Mouse (Mus musculus) heart, embryonic 14.5 days (tissue): Measurements from ENCODE around the gene Pgghg. TPM values are rescaled to one million over a fixed set of nuclear protein-coding genes. Genes with fewer than 3 reads are reported as not detected.

Source experiments
- ATAC-seq: fragments of 200-750 bp; cut with Nextera tagmentation; 2 replicates; pipeline ENCODE4 v1.8.0; 2017; ENCODE audit warnings: low read depth, moderate TSS enrichment; ENCODE audit not compliant: insufficient number of reproducible peaks, insufficient read depth, low FRiP score
- H3K27ac ChIP-seq, 2 experiments: fragments of 200-500 bp in 1 of 2; fragments of 300-500 bp in 1 of 2; sonication (generic) in 1 of 2; replicated peaks in 1 of 2; 2 replicates each; pipeline ENCODE4 v1.5.1; 2012 to 2014; ENCODE audit warnings: low read depth in 2 of 2, low read length in 2 of 2, control low read depth in 1 of 2, mild to moderate bottlenecking in 1 of 2, mixed read lengths in 1 of 2; ENCODE audit not compliant: control insufficient read depth in 1 of 2, insufficient read depth in 1 of 2
- H3K27me3 ChIP-seq: fragments of 300-500 bp; sonication (generic); 2 replicates; pipeline ENCODE4 v1.6.1; 2014; ENCODE audit warnings: mild to moderate bottlenecking, low read length, control low read depth; ENCODE audit not compliant: control insufficient read depth, insufficient read depth
- H3K36me3 ChIP-seq: fragments of 300-500 bp; sonication (generic); 2 replicates; pipeline ENCODE4 v1.6.1; 2014; ENCODE audit warnings: mild to moderate bottlenecking, control low read depth, low read length, mixed read lengths; ENCODE audit not compliant: control insufficient read depth, insufficient read depth
- H3K4me1 ChIP-seq, 2 experiments: fragments of 200-500 bp in 1 of 2; fragments of 300-500 bp in 1 of 2; sonication (generic) in 1 of 2; 2 replicates each; pipeline ENCODE4 v1.6.1; 2012 to 2014; ENCODE audit warnings: low read length in 2 of 2, control low read depth in 1 of 2, mixed read lengths in 1 of 2; ENCODE audit not compliant: control insufficient read depth in 2 of 2, insufficient read depth in 2 of 2
- H3K4me2 ChIP-seq: fragments of 300-500 bp; sonication (generic); 2 replicates; pipeline ENCODE4 v1.6.1; 2014; ENCODE audit warnings: mild to moderate bottlenecking, low read length
- H3K4me3 ChIP-seq, 2 experiments: fragments of 200-500 bp in 1 of 2; fragments of 300-500 bp in 1 of 2; sonication (generic) in 1 of 2; 2 replicates each; pipeline ENCODE4 v1.5.1; 2012 to 2014; ENCODE audit warnings: low read length in 2 of 2, mild to moderate bottlenecking in 2 of 2, control low read depth in 1 of 2, low read depth in 1 of 2, moderate library complexity in 1 of 2; ENCODE audit not compliant: control insufficient read depth in 1 of 2, insufficient read depth in 1 of 2
- H3K9ac ChIP-seq: fragments of 300-500 bp; sonication (generic); 2 replicates; pipeline ENCODE4 v1.6.1; 2014; ENCODE audit warnings: mild to moderate bottlenecking, low read length
- H3K9me3 ChIP-seq: fragments of 300-500 bp; sonication (generic); 2 replicates; pipeline ENCODE4 v1.6.1; 2016; ENCODE audit warnings: low read length, control low read depth; ENCODE audit not compliant: control insufficient read depth
- WGBS: fragments of 180-500 bp; shearing (Covaris S2); extraction: QIAGEN DNeasy Blood & Tissue Kit; methylation state at CpG from one replicate; pipeline ENCODE4 v1.1.7; 2014; 5-methylcytosine and 5-hydroxymethylcytosine counted together
- polyA plus RNA-seq: library from polyadenylated mRNA; unstranded; fragments of >200 nt; fragmentation: Nextera tagmentation; extraction: Ambion mirVana; gene quantifications from 2 replicates; pipeline ENCODE4 v1.2.1, GENCODE M21; 2014

The Pgghg gene
- polyA plus RNA-seq, 1 experiment from 2014 or later = 13.0 TPM

DNA sequence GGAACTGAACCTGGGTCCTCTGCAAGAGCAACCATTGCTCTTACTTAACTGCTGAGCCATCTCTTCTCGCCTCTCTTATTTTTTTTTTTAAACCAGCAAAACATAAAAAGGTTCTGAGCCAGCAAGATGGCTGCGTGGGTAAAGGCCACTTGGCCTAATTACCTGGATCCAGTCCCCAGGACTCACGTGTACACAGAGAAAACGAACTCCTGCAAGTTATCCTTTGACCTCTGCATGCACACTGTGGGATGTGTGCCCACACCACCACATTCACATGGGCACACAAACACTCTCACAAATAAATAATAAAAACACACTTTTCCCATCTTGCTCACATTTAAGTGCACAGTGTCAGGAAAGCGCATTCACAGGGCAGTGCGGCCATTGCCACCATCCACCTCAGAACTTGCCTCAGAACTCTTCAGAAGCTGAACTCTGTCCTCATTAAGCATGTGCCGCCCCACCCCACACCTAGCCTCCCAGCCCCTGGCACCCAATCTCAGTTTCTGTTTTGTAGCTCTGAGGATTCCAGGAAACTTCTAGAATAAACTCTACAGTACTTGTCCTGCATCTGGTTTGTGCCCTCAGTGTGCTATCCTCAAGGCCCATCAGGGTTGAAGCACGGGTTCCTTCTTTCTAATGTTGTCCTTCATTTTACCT is 27.0 kb upstream of the Pgghg start:
- H3K27me3 ChIP-seq = peaks cover 19% of the 10 kb centered on the region
- H3K36me3 ChIP-seq = no peaks in the 10 kb centered on the region
- no peak overlapping the region for H3K9ac ChIP-seq
- H3K27ac ChIP-seq = no peak overlapping the region
- WGBS = 79% methylated on average over 8 of the region's 8 CpGs
- H3K4me1 ChIP-seq = no peaks in the 10 kb centered on the region
- H3K4me2 ChIP-seq = no peak overlapping the region
- no peak overlapping the region for H3K4me3 ChIP-seq
- no peaks in the 10 kb centered on the region for H3K9me3 ChIP-seq
- ATAC-seq = no peak

DNA sequence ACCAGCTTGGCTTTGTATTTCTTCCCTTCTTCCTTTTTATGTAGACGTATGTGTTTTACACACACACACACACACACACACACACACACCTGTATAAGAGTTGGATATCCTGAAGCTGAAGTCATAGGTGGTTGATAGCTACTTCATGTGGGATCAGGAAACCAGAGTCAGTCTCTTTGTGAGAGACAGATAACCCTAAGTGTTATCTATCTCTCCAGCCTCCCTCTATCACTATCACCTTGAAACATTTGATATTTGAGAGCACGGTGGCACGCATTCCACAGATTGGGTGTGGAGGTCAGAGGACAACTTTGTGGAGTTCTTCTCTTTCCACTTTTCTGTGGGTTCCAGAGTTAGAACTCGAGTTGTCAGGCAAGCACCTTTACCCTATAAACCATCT is 21.3 kb upstream of the Pgghg start:
- H3K4me3 ChIP-seq = no peak overlapping the region
- no peak overlapping the region for H3K9ac ChIP-seq
- no peak overlapping the region for H3K4me2 ChIP-seq
- 38% methylated on average over 4 of the region's 4 CpGs for WGBS
- peaks cover 77% of the 10 kb centered on the region for H3K27me3 ChIP-seq
- no peaks in the 10 kb centered on the region for H3K36me3 ChIP-seq
- ATAC-seq = no peak
- H3K4me1 ChIP-seq = peaks cover 0 to 12% of the 10 kb centered on the region in 2 experiments; a peak in 2 of 4 replicates
- no peak overlapping the region for H3K27ac ChIP-seq
- H3K9me3 ChIP-seq = no peaks in the 10 kb centered on the region

DNA sequence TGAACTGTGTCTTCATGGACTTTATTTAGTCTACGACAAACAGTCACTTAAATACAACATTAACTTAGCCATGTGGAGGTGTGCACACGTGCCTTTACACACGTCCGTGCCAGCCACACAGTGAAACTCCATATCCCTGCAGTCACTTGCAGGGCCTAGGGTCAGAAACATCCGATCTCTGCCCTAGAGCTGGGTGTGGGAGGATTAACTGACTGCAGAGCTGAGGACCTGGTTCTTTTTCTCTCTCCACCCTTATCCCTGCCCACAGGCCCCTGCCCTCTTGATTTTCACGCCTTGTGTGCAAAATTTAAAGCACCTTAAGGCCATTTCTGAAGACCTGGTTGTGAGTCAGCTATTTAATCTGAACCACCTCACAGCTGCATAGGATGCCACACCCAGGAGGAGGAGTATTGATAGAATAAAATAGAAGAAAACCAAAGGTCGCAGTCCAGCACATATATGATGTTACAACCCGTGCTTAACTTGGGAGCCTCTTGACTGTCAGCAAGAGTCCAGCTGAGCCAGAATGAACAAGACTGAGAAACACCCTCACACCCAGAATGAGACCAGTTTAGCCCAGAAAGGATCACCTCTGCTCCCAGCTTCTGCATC is 20.7 kb upstream of the Pgghg start, which contains the start of gene Nlrp6:
Nlrp6 (plus strand) TSS at position 485 of the 612 bp plus-strand sequence.
- H3K4me1 ChIP-seq = peaks cover 0 to 12% of the 10 kb centered on the region in 2 experiments; a peak in 2 of 4 replicates
- no peaks in the 10 kb centered on the region for H3K9me3 ChIP-seq
- no peak within 1 kb of the TSS for H3K4me2 ChIP-seq
- H3K36me3 ChIP-seq = no peaks in the 10 kb centered on the region
- H3K27ac ChIP-seq = no peak within 1 kb of the TSS
- peaks cover 83% of the 10 kb centered on the region for H3K27me3 ChIP-seq
- no peak within 1 kb of the TSS for H3K4me3 ChIP-seq
- 64% methylated on average over 8 of the region's 8 CpGs for WGBS
- no peak for ATAC-seq
- no peak within 1 kb of the TSS for H3K9ac ChIP-seq

DNA sequence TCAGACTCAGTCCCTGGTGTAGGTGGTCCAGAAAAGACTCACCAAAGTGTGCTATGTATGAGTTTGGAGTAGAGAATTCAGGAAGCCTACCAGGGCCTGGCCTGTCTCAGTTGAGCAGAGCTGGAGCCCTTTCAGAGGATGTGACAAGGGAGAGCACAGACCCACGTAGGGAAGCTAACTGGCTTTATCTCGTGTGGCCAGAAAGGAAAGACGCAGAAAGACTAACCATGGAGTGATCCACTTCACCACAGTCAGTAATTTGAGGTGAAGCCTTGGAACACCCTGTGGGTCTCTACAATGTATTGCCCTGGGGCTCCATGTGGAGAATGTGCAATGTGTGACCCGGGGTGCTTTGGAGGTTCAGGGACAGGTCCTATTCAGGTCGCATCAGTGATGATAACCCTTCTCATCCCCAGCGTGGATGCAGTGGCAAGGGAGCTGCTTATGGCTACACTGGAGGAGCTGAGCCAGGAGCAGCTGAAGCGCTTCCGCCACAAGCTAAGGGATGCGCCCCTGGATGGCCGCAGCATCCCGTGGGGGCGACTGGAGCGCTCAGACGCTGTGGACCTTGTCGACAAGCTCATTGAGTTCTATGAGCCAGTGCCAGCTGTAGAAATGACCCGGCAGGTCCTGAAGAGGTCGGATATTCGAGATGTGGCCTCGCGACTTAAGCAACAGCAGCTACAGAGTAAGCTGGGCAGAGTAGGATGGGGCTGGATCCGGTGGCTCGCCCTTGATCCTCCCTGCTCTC is 19.8 kb upstream of the Pgghg start:
- no peaks in the 10 kb centered on the region for H3K9me3 ChIP-seq
- no peaks in the 10 kb centered on the region for H3K36me3 ChIP-seq
- no peak overlapping the region for H3K4me2 ChIP-seq
- H3K4me3 ChIP-seq = no peak overlapping the region
- no peak overlapping the region for H3K9ac ChIP-seq
- WGBS = 23% methylated on average over 22 of the region's 22 CpGs
- peaks cover 0 to 12% of the 10 kb centered on the region in 2 experiments; a peak in 2 of 4 replicates for H3K4me1 ChIP-seq
- H3K27me3 ChIP-seq = peaks cover 81% of the 10 kb centered on the region
- no peak overlapping the region for H3K27ac ChIP-seq
- ATAC-seq = no peak

DNA sequence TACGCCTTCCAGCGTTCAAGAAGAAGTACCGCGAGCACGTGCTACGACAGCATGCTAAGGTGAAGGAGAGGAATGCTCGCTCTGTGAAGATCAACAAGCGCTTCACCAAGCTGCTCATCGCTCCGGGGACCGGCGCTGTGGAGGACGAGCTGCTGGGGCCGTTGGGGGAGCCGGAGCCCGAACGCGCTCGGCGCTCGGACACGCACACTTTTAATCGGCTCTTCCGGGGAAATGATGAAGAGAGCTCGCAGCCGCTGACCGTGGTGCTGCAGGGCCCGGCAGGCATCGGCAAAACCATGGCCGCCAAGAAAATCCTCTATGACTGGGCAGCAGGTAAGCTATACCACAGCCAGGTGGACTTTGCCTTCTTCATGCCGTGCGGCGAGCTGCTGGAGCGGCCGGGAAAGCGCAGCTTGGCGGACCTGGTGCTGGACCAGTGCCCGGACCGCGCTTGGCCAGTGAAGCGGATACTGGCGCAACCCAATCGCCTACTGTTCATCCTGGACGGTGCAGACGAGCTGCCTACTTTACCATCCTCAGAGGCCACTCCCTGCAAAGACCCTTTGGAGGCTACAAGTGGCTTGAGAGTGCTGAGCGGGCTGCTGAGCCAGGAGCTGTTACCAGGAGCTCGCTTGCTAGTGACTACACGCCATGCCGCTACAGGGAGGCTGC is 18.7 kb upstream of the Pgghg start:
- Histone ChIP-seq H3K36me3 (no peaks in the 10 kb centered on the region), H3K9me3 (no peaks in the 10 kb centered on the region), H3K9ac (no peak overlapping the region), H3K4me1 (peaks cover 0 to 12% of the 10 kb centered on the region in 2 experiments; a peak in 2 of 4 replicates), H3K4me3 (peak overlapping the region; percentile 19 to 30; a peak in 3 of 4 replicates), H3K4me2 (peak overlapping the region; percentile 62), H3K27me3 (peaks cover 78% of the 10 kb centered on the region), H3K27ac (no peak overlapping the region)
- ATAC-seq = no peak
- WGBS = 1% methylated on average over 49 of the region's 49 CpGs

DNA sequence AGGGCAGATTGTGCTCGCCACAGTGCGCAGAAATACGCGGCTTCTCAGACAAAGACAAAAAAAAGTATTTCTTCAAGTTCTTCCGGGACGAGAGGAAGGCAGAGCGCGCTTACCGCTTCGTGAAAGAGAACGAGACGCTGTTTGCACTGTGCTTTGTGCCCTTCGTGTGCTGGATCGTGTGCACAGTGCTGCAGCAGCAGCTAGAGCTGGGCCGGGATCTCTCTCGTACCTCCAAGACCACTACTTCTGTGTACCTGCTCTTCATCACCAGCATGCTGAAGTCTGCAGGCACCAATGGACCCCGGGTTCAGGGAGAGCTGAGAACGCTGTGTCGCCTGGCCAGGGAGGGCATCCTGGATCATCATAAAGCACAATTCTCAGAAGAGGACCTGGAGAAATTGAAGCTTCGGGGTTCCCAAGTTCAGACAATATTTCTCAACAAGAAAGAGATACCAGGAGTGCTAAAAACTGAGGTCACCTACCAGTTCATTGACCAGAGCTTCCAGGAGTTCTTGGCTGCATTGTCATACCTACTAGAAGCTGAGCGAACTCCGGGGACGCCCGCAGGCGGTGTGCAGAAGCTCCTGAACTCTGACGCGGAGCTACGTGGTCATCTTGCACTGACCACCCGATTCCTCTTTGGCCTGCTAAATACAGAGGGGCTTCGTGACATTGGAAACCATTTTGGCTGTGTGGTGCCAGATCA is 18.0 kb upstream of the Pgghg start:
- Histone ChIP-seq H3K4me1 (peaks cover 0 to 12% of the 10 kb centered on the region in 2 experiments; a peak in 2 of 4 replicates), H3K36me3 (no peaks in the 10 kb centered on the region), H3K4me3 (peak overlapping the region in 1 of 2 experiments; percentile 30; a peak in 2 of 4 replicates), H3K9ac (no peak overlapping the region), H3K4me2 (peak overlapping the region; percentile 62), H3K27ac (no peak overlapping the region), H3K9me3 (no peaks in the 10 kb centered on the region), H3K27me3 (peaks cover 71% of the 10 kb centered on the region)
- ATAC-seq = no peak
- 23% methylated on average over 30 of the region's 30 CpGs for WGBS

DNA sequence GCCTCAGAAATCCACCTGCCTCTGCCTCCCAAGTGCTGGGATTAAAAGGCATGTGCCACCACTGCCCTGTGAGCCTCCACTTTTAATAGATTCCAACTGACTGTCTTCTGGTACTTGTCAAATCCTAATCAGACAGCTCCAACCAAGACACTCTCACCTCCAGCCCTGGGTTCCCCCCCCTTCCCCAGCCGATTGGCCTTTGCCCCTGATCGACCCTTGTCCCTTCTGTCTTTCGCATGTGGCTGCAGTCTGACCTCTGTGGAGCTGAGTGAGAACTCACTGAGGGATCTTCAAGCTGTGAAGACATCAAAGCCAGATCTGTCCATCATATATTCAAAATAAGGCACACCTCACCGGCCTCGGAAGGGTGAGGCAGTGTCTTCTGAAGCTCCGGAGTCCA is 14.0 kb upstream of the Pgghg start:
- Histone ChIP-seq H3K9ac (no peak overlapping the region), H3K9me3 (no peaks in the 10 kb centered on the region), H3K36me3 (no peaks in the 10 kb centered on the region), H3K27ac (no peak overlapping the region), H3K4me1 (peaks cover 0 to 9% of the 10 kb centered on the region in 2 experiments; a peak in 2 of 4 replicates), H3K4me3 (no peak overlapping the region), H3K4me2 (no peak overlapping the region), H3K27me3 (peaks cover 34% of the 10 kb centered on the region)
- 85% methylated on average over 6 of the region's 6 CpGs for WGBS
- ATAC-seq = no peak
